Mouse (Mus musculus) cerebellum, adult 2 months (tissue): Measurements from ENCODE around the gene Rhoj.

ENCODE experiments used
- CTCF ChIP-seq: fragments of 200-500 bp; IDR thresholded peaks from 2 replicates; pipeline ENCODE4 v1.5.1; 2011; ENCODE audit warnings: low read depth, mild to moderate bottlenecking, control low read depth, low read length, moderate library complexity, borderline replicate concordance; ENCODE audit not compliant: insufficient read depth
- POLR2A ChIP-seq: fragments of 200-500 bp; IDR thresholded peaks from 2 replicates; pipeline ENCODE4 v1.6.1; 2011; ENCODE audit warnings: low read length, control low read depth, borderline replicate concordance; ENCODE audit not compliant: insufficient read depth

DNA sequence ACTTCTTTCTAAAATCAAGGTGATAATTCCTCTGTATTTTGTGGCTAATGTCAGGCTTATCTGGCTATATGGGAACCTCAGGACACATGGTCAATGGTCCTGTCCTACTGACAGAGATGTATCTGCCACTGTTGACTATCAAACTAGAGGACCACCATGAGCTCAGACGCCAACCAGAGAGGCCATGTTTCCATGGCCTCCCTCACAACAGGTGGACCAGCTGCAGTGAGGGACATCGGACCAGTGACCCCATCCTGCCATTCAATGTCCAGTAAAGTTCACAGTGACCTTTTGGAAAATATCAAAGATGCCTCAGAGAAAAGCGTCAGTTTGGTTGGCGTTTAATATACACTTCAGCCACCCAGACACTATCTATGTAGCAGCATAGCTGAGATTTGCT lies 56.3 kb downstream of the Rhoj start:
- TF ChIP-seq POLR2A: no peak
- no peak for TF ChIP-seq CTCF
